Mouse (Mus musculus): ENCODE measurements around the gene Srek1ip1.
A peak's percentile ranks its signal among the peaks of the same experiment; 100 is the strongest.

The Srek1ip1 gene

GRCm38 (mm10) chr13:104843295-104844089, 51.2 kb downstream of the Srek1ip1 start:
- no peak for DNase-seq

DNA sequence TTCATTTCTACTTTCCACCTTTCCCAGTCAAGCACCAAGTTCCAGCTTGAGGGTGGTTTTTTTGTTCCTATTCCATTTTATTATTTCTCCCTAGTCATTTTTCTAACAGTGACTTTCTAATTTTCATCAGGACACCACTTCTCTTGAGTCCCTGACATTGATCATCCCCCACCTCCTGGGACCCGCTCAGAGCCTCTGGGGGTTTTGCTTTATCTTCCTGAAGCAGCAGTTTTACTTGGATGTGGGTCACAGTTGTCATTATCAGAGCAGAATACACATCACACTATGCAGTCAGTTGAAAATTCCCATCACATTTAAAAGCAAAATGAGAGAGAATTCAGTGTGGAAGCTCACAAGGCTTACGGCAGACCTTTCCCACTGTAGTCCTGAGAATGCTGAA, 61.4 kb downstream of the Srek1ip1 start:
- no peak for DNase-seq

DNA sequence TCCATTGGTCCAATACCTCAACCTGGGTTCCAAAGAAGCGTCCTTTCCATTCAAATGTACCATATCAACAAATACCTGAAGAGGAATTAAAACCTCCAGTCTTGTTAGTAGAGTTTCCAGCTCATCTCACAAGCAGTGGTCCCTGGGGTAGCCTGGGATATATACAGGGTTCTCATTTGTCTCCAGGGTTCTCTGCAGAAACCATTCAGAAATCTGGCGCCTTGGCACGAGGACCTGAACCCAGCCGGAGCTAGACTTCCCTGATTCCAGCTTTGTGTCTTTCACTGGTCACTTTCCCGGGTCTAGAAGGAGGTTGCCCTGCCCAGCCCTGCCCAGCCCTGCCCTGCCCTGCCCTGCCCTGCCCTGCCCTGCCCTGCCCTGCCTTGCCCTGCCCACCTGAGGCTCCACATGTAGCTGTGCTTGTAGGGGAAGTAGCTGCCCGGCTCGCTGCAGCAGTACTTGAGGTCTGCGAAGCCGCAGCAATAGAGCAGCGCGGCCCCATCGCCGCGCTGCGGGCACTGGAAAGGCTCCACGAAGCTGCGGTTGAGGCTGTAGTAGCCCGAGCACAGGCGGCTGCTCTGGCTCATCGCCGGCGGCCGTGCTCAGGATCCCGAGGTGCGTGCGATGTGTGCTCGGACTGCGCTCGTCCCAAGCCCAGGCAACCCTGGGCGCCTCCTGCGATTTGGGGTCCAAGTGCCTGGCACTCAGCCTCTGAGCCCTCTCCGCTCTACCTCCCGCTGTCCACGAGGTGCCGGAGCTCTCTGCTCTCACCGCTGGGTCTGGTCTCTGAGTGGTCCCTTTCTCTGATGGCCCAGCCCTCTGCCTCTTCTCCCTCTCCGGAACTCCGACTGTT, 71.1 kb downstream of the Srek1ip1 start, which contains the start of gene Shisal2b:
Gene Shisal2b, minus strand, starts transcription at position 767 of the 853 bp plus-strand sequence.
- peak; percentile 35 for DNase-seq

DNA sequence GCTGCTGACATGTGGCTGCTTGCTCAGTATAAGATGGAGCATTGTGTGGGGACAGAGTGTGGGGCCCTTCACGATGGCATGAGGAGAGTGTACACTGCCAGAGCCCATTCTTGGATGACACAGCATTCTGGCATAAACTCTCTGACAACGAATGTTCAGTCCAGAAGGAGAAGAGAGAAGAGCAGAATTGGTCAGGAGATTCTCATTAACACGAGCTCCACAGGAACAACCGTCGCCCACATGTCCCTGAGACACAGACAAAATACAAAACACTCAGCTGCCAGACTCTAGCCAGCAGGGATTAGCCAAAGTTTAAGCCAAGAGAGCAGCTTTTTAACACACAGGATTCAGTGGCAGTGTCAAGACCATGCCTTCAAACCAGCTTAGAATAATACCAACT, 74.4 kb downstream of the Srek1ip1 start:
- no peak for DNase-seq

DNA sequence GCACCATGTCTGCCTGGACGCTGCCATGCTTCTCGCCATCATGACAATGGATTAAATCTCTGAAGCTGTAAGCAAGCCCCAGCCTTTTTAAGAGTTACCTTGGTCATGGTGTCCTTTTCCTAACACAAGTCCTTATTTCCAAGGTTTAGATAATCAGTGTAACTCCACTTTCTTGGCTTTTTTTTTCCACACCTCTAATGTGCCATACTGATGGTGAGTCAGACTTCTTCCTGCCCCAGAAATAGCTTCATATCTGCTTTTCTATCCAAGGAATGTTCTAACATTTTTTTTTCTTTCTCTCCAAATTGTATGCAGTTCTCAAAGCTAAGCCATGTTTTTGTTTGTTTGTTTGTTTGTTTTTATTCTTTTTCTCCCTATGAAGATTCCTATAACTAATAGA, 77.6 kb downstream of the Srek1ip1 start:
- no peak for DNase-seq

- DNase-seq = no peak
These were observed 86.2 kb downstream of the Srek1ip1 start for GRCm38 (mm10) chr13:104878508-104878907.

DNA sequence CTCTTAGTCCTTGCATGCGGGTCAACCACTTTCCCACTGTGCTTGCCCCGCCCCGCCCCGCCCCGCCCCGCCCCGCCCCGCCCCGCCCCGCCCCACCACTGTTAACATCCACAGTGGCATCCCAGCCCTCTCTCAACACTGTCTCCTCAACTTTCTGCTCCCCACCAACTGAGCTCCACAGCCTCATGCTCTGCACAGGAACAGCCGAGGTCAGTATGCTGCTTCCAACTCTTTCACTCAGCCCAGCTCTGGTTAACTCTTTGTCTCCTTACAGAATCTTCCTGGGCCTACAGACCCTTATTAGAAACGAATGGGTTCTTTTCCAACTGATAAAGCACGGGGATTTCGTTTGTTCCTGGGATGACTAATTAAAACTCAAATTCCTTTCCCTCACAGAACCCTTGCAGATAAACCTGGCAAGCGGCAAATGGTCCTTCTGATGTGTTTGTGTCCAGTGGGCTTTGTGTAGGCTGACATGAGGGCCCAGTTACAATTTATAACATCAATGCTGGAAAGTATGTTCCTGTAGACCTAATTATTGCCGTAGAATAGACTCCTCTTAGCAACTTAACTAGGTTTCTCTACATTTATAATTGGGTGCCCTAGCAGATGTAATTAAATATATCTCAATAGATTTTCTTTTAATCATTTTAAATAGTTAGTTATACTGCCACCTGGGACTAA, 91.4 kb downstream of the Srek1ip1 start:
- no peak for DNase-seq

GRCm38 (mm10) chr13:104886308-104887032, 94.2 kb downstream of the Srek1ip1 start:
- no peak for DNase-seq
